Mouse (Mus musculus): ENCODE results near the gene Sergef. TPM values are rescaled to one million over a fixed set of nuclear protein-coding genes. Genes with fewer than 3 reads are reported as not detected.

The Sergef gene
- total and polyA plus RNA-seq, 2 experiments from 2014 or later = 7.5 to 7.9 TPM

DNA sequence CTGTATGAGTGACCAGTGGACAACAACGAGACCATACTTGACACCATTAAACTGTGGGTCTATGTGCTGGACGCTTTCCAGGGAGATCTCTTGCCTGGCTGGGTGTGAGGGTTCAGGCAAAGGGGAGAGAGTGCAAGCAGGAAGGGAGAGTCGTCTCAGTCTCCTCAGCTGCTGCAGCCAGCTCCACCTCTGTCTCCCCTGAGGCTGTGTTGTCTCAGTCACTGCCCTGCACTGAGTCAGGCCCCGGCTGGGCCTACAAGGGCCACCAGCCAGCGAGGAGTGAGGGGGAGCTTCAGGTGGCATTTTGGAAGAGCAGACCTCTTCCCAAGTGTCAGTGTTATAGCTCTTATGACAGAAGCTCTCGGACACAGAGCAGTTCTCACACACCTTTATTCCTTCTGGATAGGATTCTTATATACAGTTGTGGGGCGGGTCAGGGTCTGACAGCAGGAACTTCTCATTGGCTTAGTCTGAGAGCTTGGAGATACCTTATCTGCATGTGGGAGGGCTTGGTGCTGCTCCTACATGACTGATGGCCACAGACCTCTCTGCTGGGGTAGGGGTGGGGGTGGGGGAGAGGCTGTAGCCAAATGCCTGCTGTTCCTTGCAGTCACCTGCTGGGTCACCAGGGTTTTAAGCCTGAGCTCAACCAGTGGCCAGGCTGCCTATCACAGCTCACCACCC, 168.4 kb downstream of the Sergef start:
- Histone ChIP-seq H3K36me3 (replicated peaks; ENCODE audit: control insufficient read depth, insufficient read depth, low read length) (no peaks in the 10 kb centered on the region), H3K4me3 (ENCODE audit: low read depth, low read length) (no peak overlapping the region), H3K27ac (ENCODE audit: low read depth) (no peak overlapping the region), H3K4me1 (ENCODE audit: control insufficient read depth, insufficient read depth) (peaks cover 4% of the 10 kb centered on the region; the same call in 1 of the 2 replicates), H3K27me3 (ENCODE audit: control insufficient read depth, insufficient read depth, low read length) (no peaks in the 10 kb centered on the region), H3K4me2 (ENCODE audit: low read depth, low read length) (no peak overlapping the region), H3K9me3 (replicated peaks; ENCODE audit: control insufficient read depth, low read length) (no peaks in the 10 kb centered on the region), H3K9ac (replicated peaks; ENCODE audit: low read depth, low read length) (no peak overlapping the region)
- DNase-seq (ENCODE audit: low spot score) (no peak), ATAC-seq (ENCODE audit: insufficient read depth, low read depth) (no peak; the same call in 1 of the 2 replicates)
- WGBS = 35% methylated on average over 7 of the region's 7 CpGs
- TF ChIP-seq EP300 (IDR thresholded peaks at IDR 0.05; ENCODE audit: low read depth) (no peak), CTCF (IDR thresholded peaks at IDR 0.05; ENCODE audit: low read depth) (no peak)

DNA sequence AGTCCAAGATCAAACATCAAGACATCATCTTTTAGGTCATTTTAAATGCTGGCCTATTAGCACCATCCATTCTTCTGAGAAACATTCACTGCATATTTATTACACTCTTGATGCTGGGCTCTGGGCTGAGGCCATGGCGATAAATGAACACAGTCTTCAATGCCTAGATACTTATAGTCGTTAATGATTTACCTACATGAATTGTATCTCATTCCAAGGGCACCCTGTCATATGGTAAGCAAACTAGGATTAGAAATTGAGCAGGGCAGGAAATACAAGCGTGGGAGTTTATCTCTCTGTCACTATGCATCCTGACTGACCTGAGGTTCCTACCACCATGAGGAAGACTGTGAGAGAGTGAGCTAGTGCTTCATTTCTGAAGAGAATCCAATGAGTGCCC, 170.1 kb downstream of the Sergef start:
- H3K27ac ChIP-seq (ENCODE audit: low read depth) = no peak overlapping the region
- no peak overlapping the region for H3K4me2 ChIP-seq (ENCODE audit: low read depth, low read length)
- H3K27me3 ChIP-seq (ENCODE audit: control insufficient read depth, insufficient read depth, low read length) = no peaks in the 10 kb centered on the region
- no peak overlapping the region for H3K9ac ChIP-seq (replicated peaks; ENCODE audit: low read depth, low read length)
- DNase-seq (ENCODE audit: low spot score) (no peak), ATAC-seq (ENCODE audit: insufficient read depth, low read depth) (no peak)
- no peak overlapping the region for H3K4me3 ChIP-seq (ENCODE audit: low read depth, low read length)
- 70% methylated on average over 3 of the region's 3 CpGs for WGBS
- no peaks in the 10 kb centered on the region for H3K9me3 ChIP-seq (replicated peaks; ENCODE audit: control insufficient read depth, low read length)
- peaks cover 4% of the 10 kb centered on the region; the same call in 1 of the 2 replicates for H3K4me1 ChIP-seq (ENCODE audit: control insufficient read depth, insufficient read depth)
- H3K36me3 ChIP-seq (replicated peaks; ENCODE audit: control insufficient read depth, insufficient read depth, low read length) = no peaks in the 10 kb centered on the region
- TF ChIP-seq EP300 (IDR thresholded peaks at IDR 0.05; ENCODE audit: low read depth) = no peak
- TF ChIP-seq CTCF (IDR thresholded peaks at IDR 0.05; ENCODE audit: low read depth) = no peak

DNA sequence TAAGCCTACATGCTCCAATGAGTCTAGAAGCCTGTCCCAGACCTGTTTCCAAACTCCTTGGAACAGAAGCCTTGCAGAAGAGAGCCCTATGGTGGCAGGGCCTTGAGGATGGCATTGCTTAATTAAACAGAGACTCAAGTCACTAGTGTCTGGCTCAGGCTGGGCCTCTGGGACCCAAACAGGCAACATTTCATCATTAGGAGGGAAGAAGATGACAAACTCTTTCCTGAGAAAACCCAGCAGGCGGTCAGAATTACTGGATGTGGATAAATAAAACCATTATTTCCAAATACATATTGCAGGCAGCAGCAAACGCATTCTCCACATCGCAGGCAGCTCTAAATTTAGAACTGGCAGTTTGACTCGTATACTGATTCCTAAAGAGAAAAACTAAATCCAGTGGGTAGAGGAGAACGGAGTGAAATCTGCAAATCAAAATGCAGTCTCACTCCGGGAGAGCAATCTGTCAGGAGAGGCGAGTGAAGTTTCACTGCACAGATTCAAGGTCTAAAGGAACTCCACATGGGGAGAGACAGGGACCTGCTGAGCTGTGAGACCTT, 173.1 kb downstream of the Sergef start:
- no peak for DNase-seq (ENCODE audit: low spot score)
- Histone ChIP-seq H3K9me3 (replicated peaks; ENCODE audit: control insufficient read depth, low read length) (no peaks in the 10 kb centered on the region), H3K4me2 (ENCODE audit: low read depth, low read length) (no peak overlapping the region), H3K4me3 (ENCODE audit: low read depth, low read length) (no peak overlapping the region), H3K9ac (replicated peaks; ENCODE audit: low read depth, low read length) (no peak overlapping the region), H3K27me3 (ENCODE audit: control insufficient read depth, insufficient read depth, low read length) (no peaks in the 10 kb centered on the region), H3K4me1 (ENCODE audit: control insufficient read depth, insufficient read depth) (peaks cover 4% of the 10 kb centered on the region; the same call in 1 of the 2 replicates), H3K27ac (ENCODE audit: low read depth) (no peak overlapping the region), H3K36me3 (replicated peaks; ENCODE audit: control insufficient read depth, insufficient read depth, low read length) (no peaks in the 10 kb centered on the region)
- TF ChIP-seq EP300 (IDR thresholded peaks at IDR 0.05; ENCODE audit: low read depth) (no peak), CTCF (IDR thresholded peaks at IDR 0.05; ENCODE audit: low read depth) (no peak)
- ATAC-seq (ENCODE audit: insufficient read depth, low read depth) = no peak
- 26% methylated on average over 7 of the region's 7 CpGs for WGBS

DNA sequence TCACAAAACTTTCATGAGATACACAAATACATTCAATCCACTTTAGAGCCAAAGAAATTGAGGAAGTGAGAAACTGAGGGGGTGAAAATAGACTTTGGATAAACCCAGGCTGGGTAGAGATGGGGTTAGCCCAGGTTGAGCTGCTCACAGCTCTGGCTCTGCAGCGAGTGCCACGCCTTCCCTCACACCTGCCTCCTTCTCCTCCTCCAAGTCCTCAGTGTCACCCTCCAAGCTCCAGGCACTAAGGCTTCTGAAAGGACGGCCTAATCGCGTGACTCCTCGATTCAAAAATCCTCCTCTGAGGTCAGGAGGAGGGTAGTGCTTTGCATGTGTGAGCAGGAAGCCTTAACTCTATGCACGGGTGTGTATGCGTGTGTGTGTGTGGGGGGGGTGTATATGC, 176.5 kb downstream of the Sergef start:
- no peaks in the 10 kb centered on the region for H3K36me3 ChIP-seq (replicated peaks; ENCODE audit: control insufficient read depth, insufficient read depth, low read length)
- no peak overlapping the region for H3K4me2 ChIP-seq (ENCODE audit: low read depth, low read length)
- ATAC-seq (ENCODE audit: insufficient read depth, low read depth) = no peak
- no peaks in the 10 kb centered on the region for H3K9me3 ChIP-seq (replicated peaks; ENCODE audit: control insufficient read depth, low read length)
- TF ChIP-seq EP300 (IDR thresholded peaks at IDR 0.05; ENCODE audit: low read depth) = no peak
- no peak for TF ChIP-seq CTCF (IDR thresholded peaks at IDR 0.05; ENCODE audit: low read depth)
- H3K27me3 ChIP-seq (ENCODE audit: control insufficient read depth, insufficient read depth, low read length) = no peaks in the 10 kb centered on the region
- H3K9ac ChIP-seq (replicated peaks; ENCODE audit: low read depth, low read length) = no peak overlapping the region
- no peak overlapping the region for H3K4me3 ChIP-seq (ENCODE audit: low read depth, low read length)
- no peaks in the 10 kb centered on the region for H3K4me1 ChIP-seq (ENCODE audit: control insufficient read depth, insufficient read depth)
- H3K27ac ChIP-seq (ENCODE audit: low read depth) = no peak overlapping the region
- 82% methylated on average over 8 of the region's 8 CpGs for WGBS
- no peak for DNase-seq (ENCODE audit: low spot score)

DNA sequence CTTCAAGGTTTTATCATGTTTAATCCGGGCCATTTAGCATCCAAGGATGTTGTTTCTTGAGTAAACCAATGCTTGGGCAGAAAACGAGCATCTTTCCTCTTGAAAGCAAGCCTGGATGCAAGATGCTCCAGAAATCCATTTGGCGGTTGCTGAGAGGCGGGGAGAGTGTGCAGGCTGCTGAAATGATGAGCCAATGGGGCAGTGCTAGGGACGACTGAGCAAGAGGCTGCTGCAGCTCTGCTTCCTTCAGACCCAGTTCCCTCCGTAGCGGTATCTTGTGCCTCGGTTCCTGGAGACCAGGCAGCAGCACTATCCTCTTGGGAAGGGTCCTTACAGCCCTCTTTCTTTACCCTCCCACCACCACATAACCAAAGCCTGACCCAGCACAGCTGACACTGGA, 177.3 kb downstream of the Sergef start:
- DNase-seq (ENCODE audit: low spot score) (no peak), ATAC-seq (ENCODE audit: insufficient read depth, low read depth) (no peak)
- 63% methylated on average over 8 of the region's 8 CpGs for WGBS
- TF ChIP-seq EP300 (IDR thresholded peaks at IDR 0.05; ENCODE audit: low read depth) = no peak
- no peak for TF ChIP-seq CTCF (IDR thresholded peaks at IDR 0.05; ENCODE audit: low read depth)
- Histone ChIP-seq H3K27me3 (ENCODE audit: control insufficient read depth, insufficient read depth, low read length) (no peaks in the 10 kb centered on the region), H3K4me3 (ENCODE audit: low read depth, low read length) (no peak overlapping the region), H3K27ac (ENCODE audit: low read depth) (no peak overlapping the region), H3K4me1 (ENCODE audit: control insufficient read depth, insufficient read depth) (no peaks in the 10 kb centered on the region), H3K9ac (replicated peaks; ENCODE audit: low read depth, low read length) (no peak overlapping the region), H3K4me2 (ENCODE audit: low read depth, low read length) (no peak overlapping the region), H3K36me3 (replicated peaks; ENCODE audit: control insufficient read depth, insufficient read depth, low read length) (no peaks in the 10 kb centered on the region), H3K9me3 (replicated peaks; ENCODE audit: control insufficient read depth, low read length) (no peaks in the 10 kb centered on the region)
